Mouse (Mus musculus) macrophage (primary cell): ENCODE results near the gene Vti1a. TPM values are rescaled to one million over a fixed set of nuclear protein-coding genes. Genes with fewer than 3 reads are reported as not detected.

Source experiments
- H3K27ac ChIP-seq: fragments of 350-480 bp; formaldehyde crosslinking; 2 replicates; pipeline ENCODE4 v1.9.0; 2021
- H3K36me3 ChIP-seq: fragments of 350-480 bp; formaldehyde crosslinking; 2 replicates; pipeline ENCODE4 v1.9.0; 2021; ENCODE audit errors: inconsistent target
- H3K4me3 ChIP-seq: fragments of 350-480 bp; formaldehyde crosslinking; 2 replicates; pipeline ENCODE4 v1.9.0; 2021; ENCODE audit errors: inconsistent target
- H3K79me2 ChIP-seq: fragments of 350-480 bp; formaldehyde crosslinking; 2 replicates; pipeline ENCODE4 v1.9.0; 2021; ENCODE audit errors: inconsistent target
- WGBS: methylation state at CpG from one replicate; pipeline ENCODE4 v1.1.7; 2026; ENCODE audit warnings: inconsistent platforms; ENCODE audit not compliant: missing documents; 5-methylcytosine and 5-hydroxymethylcytosine counted together
- polyA plus RNA-seq: library from polyadenylated mRNA; stranded (reverse); fragments of 250-400 nt; gene quantifications from 3 replicates; pipeline ENCODE4 v1.2.4, GENCODE M21; 2018; ENCODE audit warnings: inconsistent platforms

Gene Vti1a
- polyA plus RNA-seq, 1 experiment from 2014 or later: 41.8 TPM

- no peaks in the 10 kb centered on the region for H3K36me3 ChIP-seq
- WGBS: 85% methylated on average over 14 of the region's 14 CpGs
- H3K4me3 ChIP-seq: no peak overlapping the region
- no peak overlapping the region for H3K27ac ChIP-seq
- H3K79me2 ChIP-seq: no peaks in the 10 kb centered on the region
These were observed 271.7 kb downstream of the Vti1a start for GRCm38 (mm10) chr19:55587638-55588421.

GRCm38 (mm10) chr19:55588948-55589896 is 273.1 kb downstream of the Vti1a start:
- no peak overlapping the region for H3K27ac ChIP-seq
- H3K36me3 ChIP-seq: no peaks in the 10 kb centered on the region
- no peaks in the 10 kb centered on the region for H3K79me2 ChIP-seq
- H3K4me3 ChIP-seq: no peak overlapping the region
- WGBS: 92% methylated on average over 16 of the region's 16 CpGs

GRCm38 (mm10) chr19:55592876-55593691 is 277.0 kb downstream of the Vti1a start:
- no peak overlapping the region for H3K4me3 ChIP-seq
- no peak overlapping the region for H3K27ac ChIP-seq
- no peaks in the 10 kb centered on the region for H3K36me3 ChIP-seq
- WGBS: 92% methylated on average over 25 of the region's 26 CpGs
- no peaks in the 10 kb centered on the region for H3K79me2 ChIP-seq

- Histone ChIP-seq H3K27ac (no peak overlapping the region), H3K36me3 (no peaks in the 10 kb centered on the region), H3K79me2 (no peaks in the 10 kb centered on the region), H3K4me3 (no peak overlapping the region)
- 94% methylated on average over 16 of the region's 16 CpGs for WGBS
These were observed 277.8 kb downstream of the Vti1a start for GRCm38 (mm10) chr19:55593729-55594444.

GRCm38 (mm10) chr19:55594451-55594850 is 278.4 kb downstream of the Vti1a start:
- no peak overlapping the region for H3K4me3 ChIP-seq
- H3K79me2 ChIP-seq: no peaks in the 10 kb centered on the region
- WGBS: 98% methylated on average over 3 of the region's 3 CpGs
- no peak overlapping the region for H3K27ac ChIP-seq
- no peaks in the 10 kb centered on the region for H3K36me3 ChIP-seq

GRCm38 (mm10) chr19:55595945-55596649 is 280.0 kb downstream of the Vti1a start:
- 71% methylated on average over 9 of the region's 9 CpGs for WGBS
- H3K27ac ChIP-seq: no peak overlapping the region
- H3K79me2 ChIP-seq: no peaks in the 10 kb centered on the region
- no peak overlapping the region for H3K4me3 ChIP-seq
- no peaks in the 10 kb centered on the region for H3K36me3 ChIP-seq

- 91% methylated on average over 6 of the region's 6 CpGs for WGBS
- Histone ChIP-seq H3K4me3 (no peak overlapping the region), H3K27ac (no peak overlapping the region), H3K36me3 (no peaks in the 10 kb centered on the region), H3K79me2 (no peaks in the 10 kb centered on the region)
These were observed 280.7 kb downstream of the Vti1a start for GRCm38 (mm10) chr19:55596804-55597203.

- Histone ChIP-seq H3K79me2 (no peaks in the 10 kb centered on the region), H3K4me3 (no peak overlapping the region), H3K27ac (no peak overlapping the region), H3K36me3 (no peaks in the 10 kb centered on the region)
- WGBS: 95% methylated on average over 2 of the region's 2 CpGs
These were observed 281.2 kb downstream of the Vti1a start for GRCm38 (mm10) chr19:55597296-55597695.

GRCm38 (mm10) chr19:55597951-55598350 is 281.9 kb downstream of the Vti1a start:
- 94% methylated on average over 12 of the region's 12 CpGs for WGBS
- Histone ChIP-seq H3K79me2 (no peaks in the 10 kb centered on the region), H3K27ac (no peak overlapping the region), H3K36me3 (no peaks in the 10 kb centered on the region), H3K4me3 (no peak overlapping the region)

- Histone ChIP-seq H3K27ac (no peak overlapping the region), H3K4me3 (no peak overlapping the region), H3K79me2 (no peaks in the 10 kb centered on the region), H3K36me3 (no peaks in the 10 kb centered on the region)
- WGBS: 86% methylated on average over 6 of the region's 6 CpGs
These were observed 283.0 kb downstream of the Vti1a start for GRCm38 (mm10) chr19:55599124-55599523.

GRCm38 (mm10) chr19:55607725-55608124 is 291.6 kb downstream of the Vti1a start:
- no peak overlapping the region for H3K27ac ChIP-seq
- WGBS: 87% methylated on average over 10 of the region's 10 CpGs

GRCm38 (mm10) chr19:55608858-55609375 is 292.8 kb downstream of the Vti1a start:
- H3K36me3 ChIP-seq: no peaks in the 10 kb centered on the region
- 92% methylated on average over 14 of the region's 14 CpGs for WGBS
- H3K27ac ChIP-seq: no peak overlapping the region
- H3K79me2 ChIP-seq: no peaks in the 10 kb centered on the region
- H3K4me3 ChIP-seq: no peak overlapping the region

More at GRCm38 (mm10) chr19:55607725-55608124, 291.6 kb downstream of the Vti1a start:
- Histone ChIP-seq H3K36me3 (no peaks in the 10 kb centered on the region), H3K79me2 (no peaks in the 10 kb centered on the region), H3K4me3 (no peak overlapping the region)

GRCm38 (mm10) chr19:55609806-55610205 is 293.7 kb downstream of the Vti1a start:
- no peak overlapping the region for H3K27ac ChIP-seq

More at GRCm38 (mm10) chr19:55609806-55610205, 293.7 kb downstream of the Vti1a start:
- Histone ChIP-seq H3K36me3 (no peaks in the 10 kb centered on the region), H3K4me3 (no peak overlapping the region), H3K79me2 (no peaks in the 10 kb centered on the region)
- WGBS: 10% methylated on average over 3 of the region's 3 CpGs
